Mouse (Mus musculus) olfactory bulb, adult 2 months (tissue): ENCODE data around the gene Dusp8.

Source experiments
- CTCF ChIP-seq: fragments of 200-500 bp; IDR thresholded peaks from 2 replicates; pipeline ENCODE4 v1.5.1; 2012; ENCODE audit warnings: low read depth, mild to moderate bottlenecking, low read length, moderate library complexity; ENCODE audit not compliant: insufficient read depth
- POLR2A ChIP-seq: fragments of 200-500 bp; IDR thresholded peaks from 2 replicates; pipeline ENCODE4 v1.6.1; 2012; ENCODE audit warnings: mild to moderate bottlenecking, low read depth, low read length, moderate library complexity; ENCODE audit not compliant: insufficient read depth

DNA sequence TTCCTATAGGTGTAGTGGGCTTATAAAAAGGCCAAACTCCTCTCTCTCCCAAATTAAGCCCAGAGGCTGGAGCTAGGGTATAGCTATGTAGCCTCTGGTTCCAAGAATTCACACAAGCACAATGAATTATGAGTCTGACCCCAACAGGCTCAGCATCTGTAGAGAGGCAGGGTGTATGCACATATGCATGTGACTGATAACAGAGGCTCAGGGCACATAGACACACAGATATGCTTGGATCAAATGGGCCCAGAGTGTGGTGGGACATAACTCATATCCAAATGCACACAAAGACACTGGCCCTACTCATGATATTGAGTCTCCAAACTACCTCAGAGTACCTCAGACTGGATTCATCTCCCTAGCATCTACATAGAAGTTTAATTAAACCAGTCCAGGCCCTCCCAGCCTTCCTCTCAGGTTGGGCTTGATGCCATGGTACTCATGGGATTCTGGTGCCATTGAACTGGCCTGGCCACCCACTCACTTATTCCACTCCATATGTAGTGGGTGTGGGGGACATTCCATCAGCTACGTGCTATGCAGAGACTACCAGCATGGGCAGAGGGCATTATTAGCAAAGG lies 8.5 kb downstream of the Dusp8 start:
- TF ChIP-seq POLR2A (no peak), CTCF (no peak)
